Mouse (Mus musculus) liver, embryonic 16.5 days (tissue): ENCODE measurements around the gene Trpm3. TPM values are rescaled to one million over a fixed set of nuclear protein-coding genes. Genes with fewer than 3 reads are reported as not detected.

Experiments used
- ATAC-seq: fragments of 200-750 bp; cut with Nextera tagmentation; 2 replicates; pipeline ENCODE4 v1.8.0; 2017; ENCODE audit warnings: low read depth, mild to moderate bottlenecking, moderate number of reproducible peaks, moderate library complexity
- H3K27ac ChIP-seq: fragments of 300-500 bp; sonication (generic); 2 replicates; pipeline ENCODE4 v1.5.1; 2014; ENCODE audit warnings: mild to moderate bottlenecking, low read length
- H3K27me3 ChIP-seq: fragments of 300-500 bp; sonication (generic); 2 replicates; pipeline ENCODE4 v1.6.1; 2014; ENCODE audit warnings: low read depth, low read length, mixed read lengths; ENCODE audit not compliant: control insufficient read depth, insufficient read depth
- H3K36me3 ChIP-seq: fragments of 300-500 bp; sonication (generic); 2 replicates; pipeline ENCODE4 v1.6.1; 2014; ENCODE audit warnings: mild to moderate bottlenecking; ENCODE audit not compliant: control insufficient read depth, insufficient read depth
- H3K4me1 ChIP-seq: fragments of 300-500 bp; sonication (generic); 2 replicates; pipeline ENCODE4 v1.6.1; 2014; ENCODE audit warnings: low read depth, low read length, mixed read lengths; ENCODE audit not compliant: control insufficient read depth
- H3K4me2 ChIP-seq: fragments of 300-500 bp; sonication (generic); 2 replicates; pipeline ENCODE4 v1.6.1; 2014; ENCODE audit warnings: low read depth, low read length, mixed read lengths
- H3K4me3 ChIP-seq: fragments of 300-500 bp; sonication (generic); 2 replicates; pipeline ENCODE4 v1.5.1; 2014; ENCODE audit warnings: low read depth, mild to moderate bottlenecking, low read length
- H3K9ac ChIP-seq: fragments of 300-500 bp; sonication (generic); 2 replicates; pipeline ENCODE4 v1.6.1; 2014; ENCODE audit warnings: low read depth, low read length
- H3K9me3 ChIP-seq: fragments of 300-500 bp; sonication (generic); replicated peaks from 2 replicates; pipeline ENCODE4 v1.6.1; 2016; ENCODE audit warnings: low read length; ENCODE audit not compliant: control insufficient read depth
- WGBS: fragments of 180-500 bp; shearing (Covaris S2); extraction: QIAGEN DNeasy Blood & Tissue Kit; methylation state at CpG from one replicate; pipeline ENCODE4 v1.1.7; 2014; ENCODE audit not compliant: insufficient replicate concordance; 5-methylcytosine and 5-hydroxymethylcytosine counted together
- polyA plus RNA-seq: library from polyadenylated mRNA; unstranded; fragments of >200 nt; fragmentation: Nextera tagmentation; extraction: Ambion mirVana; gene quantifications from 2 replicates; pipeline ENCODE4 v1.2.1, GENCODE M21; 2015

Gene Trpm3
- polyA plus RNA-seq, 1 experiment from 2014 or later, result 0.04 TPM

- ATAC-seq, result no peak
- H3K36me3 ChIP-seq, result no peaks in the 10 kb centered on the region
- no peaks in the 10 kb centered on the region for H3K27me3 ChIP-seq
- no peak overlapping the region for H3K4me2 ChIP-seq
- H3K4me3 ChIP-seq, result no peak overlapping the region
- no peak overlapping the region for H3K9ac ChIP-seq
- no peaks in the 10 kb centered on the region for H3K4me1 ChIP-seq
- WGBS, result 65% methylated on average over 4 of the region's 4 CpGs
- H3K9me3 ChIP-seq, result no peaks in the 10 kb centered on the region
- no peak overlapping the region for H3K27ac ChIP-seq
These were observed 537.4 kb downstream of the Trpm3 start for GRCm38 (mm10) chr19:22676206-22676605.

GRCm38 (mm10) chr19:22682238-22682637, 543.4 kb downstream of the Trpm3 start:
- no peaks in the 10 kb centered on the region for H3K27me3 ChIP-seq
- H3K27ac ChIP-seq, result no peak overlapping the region
- H3K9me3 ChIP-seq, result no peaks in the 10 kb centered on the region
- no peak for ATAC-seq
- no peak overlapping the region for H3K9ac ChIP-seq
- no peaks in the 10 kb centered on the region for H3K4me1 ChIP-seq
- H3K36me3 ChIP-seq, result no peaks in the 10 kb centered on the region
- 69% methylated on average over 6 of the region's 6 CpGs for WGBS
- no peak overlapping the region for H3K4me2 ChIP-seq
- no peak overlapping the region for H3K4me3 ChIP-seq

- ATAC-seq, result no peak
- H3K9me3 ChIP-seq, result no peaks in the 10 kb centered on the region
- H3K4me3 ChIP-seq, result no peak overlapping the region
- H3K27me3 ChIP-seq, result no peaks in the 10 kb centered on the region
- no peak overlapping the region for H3K27ac ChIP-seq
- no peaks in the 10 kb centered on the region for H3K36me3 ChIP-seq
- H3K4me1 ChIP-seq, result no peaks in the 10 kb centered on the region
- 62% methylated on average over 5 of the region's 5 CpGs for WGBS
- H3K4me2 ChIP-seq, result no peak overlapping the region
- H3K9ac ChIP-seq, result no peak overlapping the region
These were observed 553.1 kb downstream of the Trpm3 start for GRCm38 (mm10) chr19:22691995-22692394.

GRCm38 (mm10) chr19:22692553-22692952, 553.7 kb downstream of the Trpm3 start:
- Histone ChIP-seq H3K9me3 (no peaks in the 10 kb centered on the region), H3K4me3 (no peak overlapping the region), H3K27ac (no peak overlapping the region), H3K4me1 (no peaks in the 10 kb centered on the region), H3K9ac (no peak overlapping the region), H3K36me3 (no peaks in the 10 kb centered on the region), H3K27me3 (no peaks in the 10 kb centered on the region), H3K4me2 (no peak overlapping the region)
- ATAC-seq, result no peak
- WGBS, result 65% methylated on average over 4 of the region's 4 CpGs

- Histone ChIP-seq H3K9ac (no peak overlapping the region), H3K4me1 (no peaks in the 10 kb centered on the region), H3K4me2 (no peak overlapping the region), H3K27me3 (no peaks in the 10 kb centered on the region), H3K27ac (no peak overlapping the region), H3K36me3 (no peaks in the 10 kb centered on the region), H3K9me3 (no peaks in the 10 kb centered on the region), H3K4me3 (no peak overlapping the region)
- ATAC-seq, result no peak
- 50% methylated on average over 5 of the region's 5 CpGs for WGBS
These were observed 554.1 kb downstream of the Trpm3 start for GRCm38 (mm10) chr19:22692956-22693355.

- Histone ChIP-seq H3K27ac (no peak overlapping the region), H3K4me3 (no peak overlapping the region), H3K4me2 (no peak overlapping the region), H3K9me3 (no peaks in the 10 kb centered on the region), H3K27me3 (no peaks in the 10 kb centered on the region), H3K36me3 (no peaks in the 10 kb centered on the region), H3K9ac (no peak overlapping the region), H3K4me1 (no peaks in the 10 kb centered on the region)
- 49% methylated on average over 2 of the region's 2 CpGs for WGBS
- no peak for ATAC-seq
These were observed 556.6 kb downstream of the Trpm3 start for GRCm38 (mm10) chr19:22695423-22695822.

- ATAC-seq, result no peak
- no peak overlapping the region for H3K4me3 ChIP-seq
- 58% methylated on average over 4 of the region's 4 CpGs for WGBS
- no peak overlapping the region for H3K27ac ChIP-seq
- no peaks in the 10 kb centered on the region for H3K27me3 ChIP-seq
- no peaks in the 10 kb centered on the region for H3K4me1 ChIP-seq
- no peak overlapping the region for H3K4me2 ChIP-seq
- no peaks in the 10 kb centered on the region for H3K9me3 ChIP-seq
- no peak overlapping the region for H3K9ac ChIP-seq
- no peaks in the 10 kb centered on the region for H3K36me3 ChIP-seq
These were observed 559.9 kb downstream of the Trpm3 start for GRCm38 (mm10) chr19:22698737-22699136.

- no peaks in the 10 kb centered on the region for H3K9me3 ChIP-seq
- 49% methylated on average over 5 of the region's 5 CpGs for WGBS
- H3K4me3 ChIP-seq, result no peak overlapping the region
- no peak overlapping the region for H3K27ac ChIP-seq
- no peak for ATAC-seq
- H3K4me2 ChIP-seq, result no peak overlapping the region
- H3K9ac ChIP-seq, result no peak overlapping the region
- H3K36me3 ChIP-seq, result no peaks in the 10 kb centered on the region
- no peaks in the 10 kb centered on the region for H3K4me1 ChIP-seq
- H3K27me3 ChIP-seq, result no peaks in the 10 kb centered on the region
These were observed 562.2 kb downstream of the Trpm3 start for GRCm38 (mm10) chr19:22700871-22701651.

GRCm38 (mm10) chr19:22703876-22704275, 565.0 kb downstream of the Trpm3 start:
- H3K9ac ChIP-seq, result no peak overlapping the region
- ATAC-seq, result no peak
- no peak overlapping the region for H3K27ac ChIP-seq
- no peak overlapping the region for H3K4me2 ChIP-seq
- no peaks in the 10 kb centered on the region for H3K36me3 ChIP-seq
- no peaks in the 10 kb centered on the region for H3K27me3 ChIP-seq
- H3K9me3 ChIP-seq, result no peaks in the 10 kb centered on the region
- H3K4me1 ChIP-seq, result no peaks in the 10 kb centered on the region
- WGBS, result 59% methylated on average over 6 of the region's 6 CpGs
- no peak overlapping the region for H3K4me3 ChIP-seq
